Mouse (Mus musculus): ENCODE measurements around the gene Tpsg1.

Tpsg1 gene

GRCm38 (mm10) chr17:25368973-25369372 is at the start of gene Tpsg1:
Tpsg1 (plus strand) TSS chr17:25369273.
- DNase-seq = no peak

GRCm38 (mm10) chr17:25320819-25321218 is 48.3 kb upstream of the Tpsg1 start:
- no peak for DNase-seq

GRCm38 (mm10) chr17:25322930-25323329 is 46.1 kb upstream of the Tpsg1 start:
- no peak for DNase-seq

- DNase-seq = no peak
These were observed 36.8 kb upstream of the Tpsg1 start for GRCm38 (mm10) chr17:25332321-25332720.

GRCm38 (mm10) chr17:25333943-25334342 is 35.1 kb upstream of the Tpsg1 start:
- DNase-seq = peak; percentile 8

GRCm38 (mm10) chr17:25338218-25338617 is 30.9 kb upstream of the Tpsg1 start:
- no peak for DNase-seq

GRCm38 (mm10) chr17:25340003-25340402 is 29.1 kb upstream of the Tpsg1 start:
- DNase-seq = no peak

GRCm38 (mm10) chr17:25341490-25341889 is 27.6 kb upstream of the Tpsg1 start:
- DNase-seq = no peak

- DNase-seq = no peak
These were observed 23.6 kb upstream of the Tpsg1 start, which contains the start of gene Tpsab1 for GRCm38 (mm10) chr17:25345462-25345861. Tpsab1 (minus strand) TSS chr17:25345562.

GRCm38 (mm10) chr17:25361291-25361690 is 7.8 kb upstream of the Tpsg1 start:
- no peak for DNase-seq

GRCm38 (mm10) chr17:25363726-25364125 is 5.3 kb upstream of the Tpsg1 start:
- DNase-seq = no peak

GRCm38 (mm10) chr17:25366005-25366404 is 3.1 kb upstream of the Tpsg1 start, which contains the start of gene Tpsb2:
Tpsb2 (plus strand) TSS chr17:25366305.
- DNase-seq = no peak

GRCm38 (mm10) chr17:25372491-25372890 is 3.4 kb downstream of the Tpsg1 start:
- no peak for DNase-seq

GRCm38 (mm10) chr17:25374011-25374410 is 4.9 kb downstream of the Tpsg1 start:
- no peak for DNase-seq

GRCm38 (mm10) chr17:25394526-25394925 is 25.5 kb downstream of the Tpsg1 start:
- DNase-seq = no peak

- DNase-seq = peak; percentile 16 to 22
These were observed 28.9 kb downstream of the Tpsg1 start for GRCm38 (mm10) chr17:25397804-25398519.

- DNase-seq = no peak
These were observed 29.4 kb downstream of the Tpsg1 start for GRCm38 (mm10) chr17:25398520-25398838.

GRCm38 (mm10) chr17:25400443-25400842 is 31.4 kb downstream of the Tpsg1 start:
- DNase-seq = no peak

GRCm38 (mm10) chr17:25401491-25401890 is 32.4 kb downstream of the Tpsg1 start:
- DNase-seq = no peak

GRCm38 (mm10) chr17:25402224-25402623 is 33.2 kb downstream of the Tpsg1 start:
- DNase-seq = no peak

GRCm38 (mm10) chr17:25404190-25404589 is 35.1 kb downstream of the Tpsg1 start:
- DNase-seq = no peak

- no peak for DNase-seq
These were observed 36.3 kb downstream of the Tpsg1 start for GRCm38 (mm10) chr17:25405224-25405895.

- DNase-seq = no peak
These were observed 37.0 kb downstream of the Tpsg1 start for GRCm38 (mm10) chr17:25406011-25406441.

GRCm38 (mm10) chr17:25407352-25407751 is 38.3 kb downstream of the Tpsg1 start:
- DNase-seq = no peak
